Mouse (Mus musculus) hindbrain, embryonic 11.5 days (tissue): ENCODE results near the gene Fgfr2. TPM values are rescaled to one million over a fixed set of nuclear protein-coding genes. Genes with fewer than 3 reads are reported as not detected.

Experiments
- ATAC-seq: fragments of 200-750 bp; cut with Nextera tagmentation; 2 replicates; pipeline ENCODE4 v1.8.0; 2017; ENCODE audit warnings: mild to moderate bottlenecking, moderate TSS enrichment, moderate library complexity; ENCODE audit not compliant: low FRiP score
- DNase-seq: peaks from one replicate; pipeline ENCODE4 v3.0.0-alpha.2; 2015; ENCODE audit warnings: low spot score
- H3K27ac ChIP-seq: fragments of 300-500 bp; sonication (generic); 2 replicates; pipeline ENCODE4 v1.5.1; 2014; ENCODE audit warnings: mild to moderate bottlenecking, low read depth, low read length
- H3K27me3 ChIP-seq: fragments of 300-500 bp; sonication (generic); 2 replicates; pipeline ENCODE4 v1.6.1; 2014; ENCODE audit warnings: mild to moderate bottlenecking, low read length, moderate library complexity, mixed read lengths; ENCODE audit not compliant: control insufficient read depth, insufficient read depth
- H3K36me3 ChIP-seq: fragments of 300-500 bp; sonication (generic); 2 replicates; pipeline ENCODE4 v1.6.1; 2014; ENCODE audit warnings: mild to moderate bottlenecking, low read length, moderate library complexity, mixed read lengths; ENCODE audit not compliant: control insufficient read depth, insufficient read depth
- H3K4me1 ChIP-seq: fragments of 300-500 bp; sonication (generic); replicated peaks from 2 replicates; pipeline ENCODE4 v1.6.1; 2014; ENCODE audit warnings: low read length, mixed read lengths; ENCODE audit not compliant: control insufficient read depth, insufficient read depth
- H3K4me2 ChIP-seq: fragments of 300-500 bp; sonication (generic); replicated peaks from 2 replicates; pipeline ENCODE4 v1.6.1; 2014; ENCODE audit warnings: mild to moderate bottlenecking, low read depth, low read length
- H3K4me3 ChIP-seq: fragments of 300-500 bp; sonication (generic); 2 replicates; pipeline ENCODE4 v1.5.1; 2014; ENCODE audit warnings: low read depth, low read length
- H3K9ac ChIP-seq: fragments of 300-500 bp; sonication (generic); 2 replicates; pipeline ENCODE4 v1.6.1; 2014; ENCODE audit warnings: low read depth, low read length
- H3K9me3 ChIP-seq: fragments of 300-500 bp; sonication (generic); 2 replicates; pipeline ENCODE4 v1.6.1; 2016; ENCODE audit warnings: low read length; ENCODE audit not compliant: control insufficient read depth
- WGBS: fragments of 180-500 bp; shearing (Covaris S2); extraction: QIAGEN DNeasy Blood & Tissue Kit; methylation state at CpG from one replicate; pipeline ENCODE4 v1.1.7; 2014; 5-methylcytosine and 5-hydroxymethylcytosine counted together
- polyA plus RNA-seq: library from polyadenylated mRNA; unstranded; fragments of >200 nt; fragmentation: Nextera tagmentation; extraction: Ambion mirVana; gene quantifications from 2 replicates; pipeline ENCODE4 v1.2.1, GENCODE M21; 2014

Gene Fgfr2
- polyA plus RNA-seq, 1 experiment from 2014 or later: 71.3 TPM

DNA sequence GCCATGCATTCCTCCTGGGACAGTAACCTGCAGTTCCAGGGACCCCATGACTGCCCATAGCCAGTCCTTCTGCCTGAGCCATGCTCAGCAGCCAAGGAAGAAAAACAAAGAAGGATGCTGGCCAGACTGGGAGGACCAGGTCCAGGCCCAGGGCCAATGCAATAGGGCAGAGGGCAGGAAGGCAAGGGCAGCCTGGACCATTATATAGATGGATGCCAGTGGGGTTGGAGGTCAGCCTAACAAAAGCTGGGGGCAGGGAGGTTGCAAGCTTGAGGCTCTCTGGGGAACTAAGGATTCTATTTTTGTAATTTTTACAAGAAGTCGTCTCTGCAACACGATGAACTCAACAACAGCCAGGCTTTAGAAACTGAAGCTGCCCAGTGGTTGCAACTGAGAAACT, 890.2 kb downstream of the Fgfr2 start:
- H3K9me3 ChIP-seq: no peaks in the 10 kb centered on the region
- no peak for DNase-seq
- WGBS: 4% methylated on average over 2 of the region's 2 CpGs
- ATAC-seq: no peak
- no peak overlapping the region for H3K4me2 ChIP-seq
- no peak overlapping the region for H3K27ac ChIP-seq
- H3K9ac ChIP-seq: no peak overlapping the region
- H3K27me3 ChIP-seq: no peaks in the 10 kb centered on the region
- H3K36me3 ChIP-seq: no peaks in the 10 kb centered on the region
- no peaks in the 10 kb centered on the region for H3K4me1 ChIP-seq
- H3K4me3 ChIP-seq: no peak overlapping the region

- Histone ChIP-seq H3K9ac (no peak overlapping the region), H3K27me3 (no peaks in the 10 kb centered on the region), H3K36me3 (no peaks in the 10 kb centered on the region), H3K4me1 (no peaks in the 10 kb centered on the region), H3K27ac (no peak overlapping the region), H3K9me3 (no peaks in the 10 kb centered on the region), H3K4me3 (no peak overlapping the region), H3K4me2 (no peak overlapping the region)
- WGBS: 88% methylated on average over 3 of the region's 3 CpGs
- no peak for DNase-seq
- no peak for ATAC-seq
Observed at GRCm38 (mm10) chr7:132231476-132231875, 891.7 kb downstream of the Fgfr2 start.

DNA sequence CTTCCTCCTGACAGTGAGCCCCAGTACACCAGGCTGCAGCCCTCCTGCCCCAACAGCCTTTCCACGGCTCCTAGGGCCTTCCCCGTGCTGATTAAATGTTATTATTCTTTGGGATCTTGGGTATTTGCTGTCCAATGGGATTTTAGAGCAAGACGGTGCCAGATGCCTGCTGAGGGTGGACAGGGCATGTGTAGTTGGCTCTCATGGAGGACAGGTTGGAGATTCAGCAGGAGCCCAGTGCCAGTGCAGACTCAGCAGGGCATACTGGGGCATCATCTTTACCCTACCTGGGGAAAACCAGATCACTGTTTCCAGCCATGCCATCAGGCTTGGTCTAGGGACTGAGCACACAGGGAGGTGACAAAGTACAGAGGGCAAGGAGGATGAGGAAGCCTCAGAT, 892.2 kb downstream of the Fgfr2 start:
- DNase-seq (no peak), ATAC-seq (no peak)
- WGBS: 78% methylated on average over 3 of the region's 3 CpGs
- no peaks in the 10 kb centered on the region for H3K27me3 ChIP-seq
- H3K36me3 ChIP-seq: no peaks in the 10 kb centered on the region
- H3K27ac ChIP-seq: no peak overlapping the region
- no peaks in the 10 kb centered on the region for H3K4me1 ChIP-seq
- H3K9ac ChIP-seq: no peak overlapping the region
- H3K4me2 ChIP-seq: no peak overlapping the region
- H3K9me3 ChIP-seq: no peaks in the 10 kb centered on the region
- no peak overlapping the region for H3K4me3 ChIP-seq

GRCm38 (mm10) chr7:132227075-132227640, 896.0 kb downstream of the Fgfr2 start:
- H3K4me2 ChIP-seq: no peak overlapping the region
- H3K4me1 ChIP-seq: no peaks in the 10 kb centered on the region
- no peak overlapping the region for H3K9ac ChIP-seq
- H3K4me3 ChIP-seq: no peak overlapping the region
- no peak for DNase-seq
- WGBS: 87% methylated on average over 8 of the region's 8 CpGs
- no peak overlapping the region for H3K27ac ChIP-seq
- no peaks in the 10 kb centered on the region for H3K36me3 ChIP-seq
- H3K27me3 ChIP-seq: no peaks in the 10 kb centered on the region
- no peaks in the 10 kb centered on the region for H3K9me3 ChIP-seq
- ATAC-seq: peak; percentile 22; the same call in 1 of the 2 replicates

DNA sequence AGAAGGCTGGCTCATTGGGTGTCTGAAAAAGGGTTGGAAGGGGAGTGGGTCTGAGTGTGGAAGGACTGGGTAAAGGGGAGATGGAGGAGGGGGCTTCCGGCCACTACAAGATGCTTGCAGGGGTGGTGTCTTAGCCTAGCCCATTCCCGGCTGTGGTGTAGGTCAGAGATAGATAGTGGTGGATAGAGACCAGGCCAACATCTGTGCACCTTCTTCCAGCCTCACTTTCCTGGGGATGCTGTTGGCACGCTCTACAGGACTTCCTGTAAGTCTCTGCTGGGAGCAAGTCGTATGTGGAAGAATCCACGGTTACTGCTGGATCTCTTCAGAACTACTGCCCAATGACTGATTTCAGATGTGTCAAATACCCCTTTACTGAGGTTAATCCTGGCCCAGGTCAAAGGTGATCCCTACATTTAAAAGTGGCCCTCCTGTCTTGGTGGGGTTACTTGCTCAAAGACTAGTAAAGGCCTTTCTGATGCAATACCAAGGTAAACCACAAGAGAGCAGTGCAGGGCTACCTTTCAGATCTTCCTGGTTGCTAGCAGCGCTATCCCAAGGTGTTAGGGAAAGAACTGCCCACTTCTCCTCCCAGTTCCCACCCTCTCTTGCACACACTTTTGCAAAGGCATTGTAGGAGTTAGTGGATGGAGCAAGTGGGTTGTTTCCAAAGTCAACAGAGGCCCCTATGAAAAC, 896.6 kb downstream of the Fgfr2 start:
- ATAC-seq (peak; percentile 14; the same call in 1 of the 2 replicates), DNase-seq (peak; percentile 93)
- no peak overlapping the region for H3K27ac ChIP-seq
- 64% methylated on average over 6 of the region's 6 CpGs for WGBS
- H3K4me1 ChIP-seq: no peaks in the 10 kb centered on the region
- H3K4me2 ChIP-seq: no peak overlapping the region
- no peaks in the 10 kb centered on the region for H3K36me3 ChIP-seq
- H3K27me3 ChIP-seq: no peaks in the 10 kb centered on the region
- no peak overlapping the region for H3K4me3 ChIP-seq
- no peaks in the 10 kb centered on the region for H3K9me3 ChIP-seq
- H3K9ac ChIP-seq: no peak overlapping the region; the same call in 1 of the 2 replicates

- Histone ChIP-seq H3K4me1 (no peaks in the 10 kb centered on the region), H3K4me2 (no peak overlapping the region), H3K27ac (no peak overlapping the region), H3K27me3 (no peaks in the 10 kb centered on the region), H3K9ac (no peak overlapping the region), H3K9me3 (no peaks in the 10 kb centered on the region), H3K36me3 (no peaks in the 10 kb centered on the region), H3K4me3 (no peak overlapping the region)
- DNase-seq: no peak
- 66% methylated on average over 10 of the region's 10 CpGs for WGBS
- no peak for ATAC-seq
Observed at GRCm38 (mm10) chr7:132223452-132224141, 899.6 kb downstream of the Fgfr2 start.

GRCm38 (mm10) chr7:132214031-132214430, 909.1 kb downstream of the Fgfr2 start:
- no peak overlapping the region for H3K27ac ChIP-seq
- no peaks in the 10 kb centered on the region for H3K27me3 ChIP-seq
- no peaks in the 10 kb centered on the region for H3K9me3 ChIP-seq
- DNase-seq: no peak
- ATAC-seq: no peak
- no peak overlapping the region for H3K9ac ChIP-seq
- 80% methylated on average over 10 of the region's 10 CpGs for WGBS
- H3K36me3 ChIP-seq: no peaks in the 10 kb centered on the region
- H3K4me2 ChIP-seq: no peak overlapping the region
- H3K4me1 ChIP-seq: no peaks in the 10 kb centered on the region
- H3K4me3 ChIP-seq: no peak overlapping the region

DNA sequence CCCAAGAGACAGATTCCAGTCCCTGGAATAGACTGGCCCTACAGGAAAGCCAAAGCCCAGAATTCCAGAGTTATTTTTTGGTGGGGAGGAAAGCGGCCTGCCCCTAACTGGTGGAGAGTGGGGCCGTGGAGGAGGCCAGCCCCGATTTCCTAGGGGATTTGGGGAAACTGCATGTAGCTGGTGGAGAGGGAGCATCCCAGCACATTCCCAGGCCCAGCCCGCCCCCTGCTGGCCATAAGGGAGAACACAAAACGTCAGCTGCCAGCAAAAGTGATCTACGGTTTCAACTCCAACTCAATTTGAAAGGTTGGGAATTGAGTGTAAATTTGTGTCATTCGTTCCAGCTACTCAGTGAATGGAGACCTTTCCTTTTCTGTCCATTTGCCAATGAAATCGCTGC, 909.7 kb downstream of the Fgfr2 start:
- DNase-seq: peak; percentile 87
- Histone ChIP-seq H3K27me3 (no peaks in the 10 kb centered on the region), H3K4me3 (no peak overlapping the region), H3K4me2 (no peak overlapping the region), H3K36me3 (no peaks in the 10 kb centered on the region), H3K9me3 (no peaks in the 10 kb centered on the region), H3K4me1 (no peaks in the 10 kb centered on the region), H3K27ac (no peak overlapping the region), H3K9ac (no peak overlapping the region)
- ATAC-seq: no peak
- 6% methylated on average over 8 of the region's 8 CpGs for WGBS
